Mouse (Mus musculus) ES-Bruce4 (cell line): Measurements from ENCODE around the gene Denr. TPM values are rescaled to one million over a fixed set of nuclear protein-coding genes. Genes with fewer than 3 reads are reported as not detected.

Experiments
- H3K27ac ChIP-seq: 2 replicates; pipeline ENCODE4 v1.5.1; 2012; ENCODE audit warnings: low read length, inconsistent platforms; ENCODE audit not compliant: insufficient read depth
- H3K27me3 ChIP-seq: 2 replicates; pipeline ENCODE4 v1.6.1; 2012; ENCODE audit warnings: mild to moderate bottlenecking, low read length, inconsistent platforms; ENCODE audit not compliant: control insufficient read depth, poor library complexity, insufficient read depth, severe bottlenecking
- H3K36me3 ChIP-seq: 2 replicates; pipeline ENCODE4 v1.6.1; 2012; ENCODE audit warnings: inconsistent platforms, mild to moderate bottlenecking, low read length, moderate library complexity; ENCODE audit not compliant: control insufficient read depth, poor library complexity, insufficient read depth, severe bottlenecking
- H3K4me1 ChIP-seq: one replicate; pipeline ENCODE4 v1.8.1; 2011; ENCODE audit warnings: low read length; ENCODE audit not compliant: control insufficient read depth, insufficient read depth
- H3K4me3 ChIP-seq: 2 replicates; pipeline ENCODE4 v1.5.1; 2011; ENCODE audit warnings: low read depth, mild to moderate bottlenecking, low read length
- H3K9ac ChIP-seq: 2 replicates; pipeline ENCODE4 v1.6.1; 2012; ENCODE audit warnings: low read depth, mild to moderate bottlenecking, inconsistent platforms; ENCODE audit not compliant: poor library complexity, severe bottlenecking
- H3K9me3 ChIP-seq: replicated peaks from 2 replicates; pipeline ENCODE4 v1.6.1; 2012; ENCODE audit warnings: mild to moderate bottlenecking, low read length, inconsistent platforms; ENCODE audit not compliant: control insufficient read depth, poor library complexity, insufficient read depth, severe bottlenecking
- CTCF ChIP-seq: IDR thresholded peaks from one replicate; pipeline ENCODE4 v1.8.1; 2011; ENCODE audit warnings: low read depth, low read length
- EP300 ChIP-seq: IDR thresholded peaks from 2 replicates; pipeline ENCODE4 v1.6.1; 2011; ENCODE audit warnings: low read depth, low read length; ENCODE audit not compliant: insufficient read depth
- POLR2A ChIP-seq: IDR thresholded peaks from one replicate; pipeline ENCODE4 v1.8.1; 2011; ENCODE audit warnings: low read length; ENCODE audit not compliant: insufficient read depth
- polyA plus RNA-seq: library from polyadenylated mRNA; stranded (reverse); fragments of >200 nt; gene quantifications from 2 replicates; pipeline ENCODE4 v1.2.4, GENCODE M21; 2011; ENCODE audit warnings: low read depth; ENCODE audit not compliant: missing spikeins, insufficient read depth, insufficient read length

Gene Denr
- polyA plus RNA-seq, 1 experiment = 159 TPM

DNA sequence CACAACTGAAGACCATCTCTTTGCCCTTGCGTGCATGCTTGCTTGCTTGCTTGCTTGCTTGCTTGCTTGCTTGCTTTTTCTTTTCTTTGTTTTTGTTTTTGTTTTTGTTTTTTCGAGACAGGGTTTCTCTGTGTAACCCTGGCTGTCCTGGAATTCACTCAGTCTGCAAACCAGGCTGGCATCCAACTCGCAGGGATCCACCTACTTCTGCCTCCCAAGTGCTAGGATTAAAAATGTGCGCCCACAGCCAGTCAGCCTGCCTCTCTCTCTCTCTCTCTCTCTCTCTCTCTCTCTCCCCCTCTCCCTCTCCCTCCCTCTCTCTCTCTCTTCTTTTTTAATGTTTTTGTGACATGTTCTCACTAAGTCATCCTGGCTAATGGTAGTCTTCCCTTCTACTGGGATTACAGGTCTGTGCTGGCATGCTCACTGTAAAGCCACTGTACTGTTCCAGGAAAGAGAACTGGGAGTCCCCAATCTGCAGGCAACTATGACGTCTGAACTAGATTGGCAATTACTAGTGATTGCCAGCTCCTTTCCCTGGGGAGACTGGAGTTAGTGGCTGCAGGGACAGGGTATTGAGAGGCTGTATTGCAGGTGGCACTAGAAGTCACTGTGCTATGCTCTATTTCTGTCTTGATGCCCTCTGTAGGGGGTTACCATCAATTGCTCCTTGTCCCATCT, 45.5 kb downstream of the Denr start:
- no peak overlapping the region for H3K9ac ChIP-seq

DNA sequence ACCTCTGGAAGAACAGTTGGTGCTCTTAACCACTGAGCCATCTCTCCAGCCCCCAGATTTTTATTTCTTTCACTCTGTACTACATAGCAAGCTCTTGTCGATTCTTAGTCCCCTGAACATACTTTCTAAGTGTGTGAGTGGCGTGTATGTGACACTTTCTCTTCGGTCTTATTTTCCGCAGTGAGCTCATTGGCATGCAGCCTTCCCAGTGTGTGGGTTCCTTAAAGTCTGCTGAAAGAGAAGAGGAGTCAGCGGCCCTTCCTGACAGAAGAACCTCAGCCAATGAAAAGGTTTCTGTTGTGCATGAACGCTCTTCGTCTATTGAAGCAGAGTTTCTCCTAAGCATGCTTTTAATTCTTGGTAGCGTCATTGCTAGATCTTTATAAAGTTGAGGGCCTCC, 50.2 kb downstream of the Denr start:
- no peaks in the 10 kb centered on the region for H3K4me1 ChIP-seq
- no peaks in the 10 kb centered on the region for H3K9me3 ChIP-seq
- no peak overlapping the region for H3K4me3 ChIP-seq
- no peaks in the 10 kb centered on the region for H3K36me3 ChIP-seq
- TF ChIP-seq POLR2A (no peak), EP300 (no peak), CTCF (no peak)
- no peak overlapping the region for H3K27ac ChIP-seq
- H3K9ac ChIP-seq = no peak overlapping the region
- no peaks in the 10 kb centered on the region for H3K27me3 ChIP-seq

More for the DNA sequence above, 45.5 kb downstream of the Denr start:
- Histone ChIP-seq H3K4me3 (no peak overlapping the region), H3K27me3 (no peaks in the 10 kb centered on the region), H3K36me3 (no peaks in the 10 kb centered on the region), H3K27ac (no peak overlapping the region), H3K9me3 (no peaks in the 10 kb centered on the region), H3K4me1 (no peaks in the 10 kb centered on the region)
- TF ChIP-seq CTCF (no peak), EP300 (no peak)

DNA sequence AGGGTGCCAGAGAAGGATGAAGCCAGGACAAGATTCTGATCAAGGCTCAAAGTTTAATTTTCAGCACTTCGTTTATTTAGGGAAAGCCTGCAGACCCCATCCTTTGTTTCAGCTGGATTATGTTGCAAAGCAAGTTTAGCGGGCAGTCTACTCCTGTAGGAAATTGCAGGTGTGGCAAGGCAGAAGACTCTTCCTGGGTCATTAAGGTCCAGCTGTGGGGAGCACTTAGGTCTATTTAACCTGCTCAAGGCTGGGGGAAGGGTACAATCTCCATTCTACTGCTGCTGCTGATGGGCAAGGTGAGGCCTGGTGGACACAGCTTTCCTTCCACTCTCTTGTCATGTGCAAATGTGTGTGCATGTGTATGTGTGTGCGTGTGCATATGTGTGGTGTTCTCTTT, 52.0 kb downstream of the Denr start:
- H3K4me3 ChIP-seq = no peak overlapping the region
- H3K36me3 ChIP-seq = no peaks in the 10 kb centered on the region
- H3K9ac ChIP-seq = no peak overlapping the region
- no peaks in the 10 kb centered on the region for H3K4me1 ChIP-seq
- no peaks in the 10 kb centered on the region for H3K9me3 ChIP-seq
- H3K27me3 ChIP-seq = no peaks in the 10 kb centered on the region
- no peak overlapping the region for H3K27ac ChIP-seq
- TF ChIP-seq EP300 (no peak), CTCF (no peak), POLR2A (no peak)

DNA sequence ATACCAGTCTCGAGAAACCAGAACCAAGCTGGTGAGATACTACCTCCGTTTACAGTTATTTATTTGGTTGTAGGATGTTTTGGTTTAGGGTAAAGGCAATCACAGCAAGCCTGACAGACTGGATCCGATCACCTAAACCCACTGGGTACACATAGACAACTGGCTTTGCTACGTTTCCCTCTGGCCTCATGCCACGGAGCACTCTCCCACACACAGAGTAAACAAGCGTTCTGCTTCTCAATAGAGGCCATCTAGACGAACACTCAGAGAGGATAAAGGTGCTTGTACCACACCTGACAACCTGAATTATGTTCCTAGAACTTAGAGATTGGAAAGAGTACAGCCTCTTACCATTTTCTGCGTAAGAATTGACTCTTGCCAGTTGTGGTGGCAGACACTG, 53.2 kb downstream of the Denr start:
- no peaks in the 10 kb centered on the region for H3K27me3 ChIP-seq
- no peaks in the 10 kb centered on the region for H3K9me3 ChIP-seq
- no peak overlapping the region for H3K9ac ChIP-seq
- no peaks in the 10 kb centered on the region for H3K36me3 ChIP-seq
- H3K27ac ChIP-seq = no peak overlapping the region
- TF ChIP-seq EP300 (no peak), POLR2A (no peak), CTCF (no peak)
- H3K4me3 ChIP-seq = no peak overlapping the region
- no peaks in the 10 kb centered on the region for H3K4me1 ChIP-seq

DNA sequence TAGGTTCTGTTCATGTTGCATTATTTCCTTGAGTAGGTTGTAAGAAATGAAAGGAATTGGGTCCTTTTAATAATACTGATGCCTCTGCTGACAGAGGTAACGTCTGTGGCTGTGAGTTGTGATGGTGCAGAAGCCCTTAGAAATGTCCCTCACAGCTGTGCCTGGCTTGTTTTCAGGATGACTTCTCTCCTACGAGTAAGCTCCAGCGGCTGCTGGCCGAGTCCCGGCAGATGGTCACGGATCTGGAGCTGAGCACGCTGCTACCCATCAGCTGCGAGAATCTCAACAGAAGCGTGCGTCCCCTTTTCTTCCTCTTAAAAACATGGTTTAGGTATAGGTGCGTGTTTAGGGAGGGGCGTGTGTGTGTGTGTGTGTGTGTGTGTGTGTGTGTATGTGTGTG, 54.1 kb downstream of the Denr start:
- no peak overlapping the region for H3K4me3 ChIP-seq
- no peaks in the 10 kb centered on the region for H3K4me1 ChIP-seq
- no peaks in the 10 kb centered on the region for H3K27me3 ChIP-seq
- TF ChIP-seq CTCF (no peak), EP300 (no peak), POLR2A (no peak)
- H3K9ac ChIP-seq = no peak overlapping the region
- no peak overlapping the region for H3K27ac ChIP-seq
- H3K36me3 ChIP-seq = no peaks in the 10 kb centered on the region
- no peaks in the 10 kb centered on the region for H3K9me3 ChIP-seq

DNA sequence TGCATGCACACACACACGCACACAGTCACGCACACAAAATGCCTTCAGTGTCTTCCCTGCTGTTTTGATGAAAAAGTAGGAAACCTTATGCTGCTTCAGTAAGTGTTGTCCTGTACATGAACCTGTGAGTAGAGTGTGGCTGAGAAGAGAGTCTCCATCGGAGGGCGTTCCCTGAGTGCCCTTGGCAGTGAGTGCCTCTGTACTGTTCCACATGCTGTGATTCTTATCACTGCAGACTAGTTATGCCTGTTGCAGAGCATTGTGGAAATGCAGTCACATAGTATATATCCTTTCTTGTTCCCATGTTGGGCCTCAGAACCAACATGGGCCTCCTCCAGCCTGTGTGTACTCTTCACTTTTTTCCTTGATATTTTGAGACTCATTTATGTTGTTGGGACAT, 57.2 kb downstream of the Denr start:
- H3K9ac ChIP-seq = no peak overlapping the region
- no peak overlapping the region for H3K4me3 ChIP-seq
- no peaks in the 10 kb centered on the region for H3K9me3 ChIP-seq
- no peak for TF ChIP-seq POLR2A
- no peak for TF ChIP-seq EP300
- no peak for TF ChIP-seq CTCF
- H3K27ac ChIP-seq = no peak overlapping the region
- no peaks in the 10 kb centered on the region for H3K27me3 ChIP-seq
- H3K4me1 ChIP-seq = no peaks in the 10 kb centered on the region
- H3K36me3 ChIP-seq = no peaks in the 10 kb centered on the region
